Mouse (Mus musculus) hindbrain, embryonic 12.5 days (tissue): ENCODE data around the gene Zbtb2. TPM values are rescaled to one million over a fixed set of nuclear protein-coding genes. Genes with fewer than 3 reads are reported as not detected.
A peak's percentile ranks its signal among the peaks of the same experiment; 100 is the strongest.

Experiments used
- ATAC-seq: fragments of 200-750 bp; cut with Nextera tagmentation; 2 replicates; pipeline ENCODE4 v1.8.0; 2017; ENCODE audit warnings: moderate TSS enrichment; ENCODE audit not compliant: low FRiP score
- H3K27ac ChIP-seq: fragments of 300-500 bp; sonication (generic); 2 replicates; pipeline ENCODE4 v1.5.1; 2016; ENCODE audit warnings: mild to moderate bottlenecking
- H3K27me3 ChIP-seq: fragments of 300-500 bp; sonication (generic); 2 replicates; pipeline ENCODE4 v1.6.1; 2016; ENCODE audit warnings: mild to moderate bottlenecking
- H3K36me3 ChIP-seq: fragments of 300-500 bp; sonication (generic); 2 replicates; pipeline ENCODE4 v1.6.1; 2016; ENCODE audit warnings: mild to moderate bottlenecking
- H3K4me1 ChIP-seq: fragments of 300-500 bp; sonication (generic); 2 replicates; pipeline ENCODE4 v1.6.1; 2016
- H3K4me2 ChIP-seq: fragments of 300-500 bp; sonication (generic); replicated peaks from 2 replicates; pipeline ENCODE4 v1.6.1; 2016; ENCODE audit warnings: mild to moderate bottlenecking
- H3K4me3 ChIP-seq: fragments of 300-500 bp; sonication (generic); 2 replicates; pipeline ENCODE4 v1.5.1; 2016; ENCODE audit warnings: mild to moderate bottlenecking
- H3K9ac ChIP-seq: fragments of 300-500 bp; sonication (generic); 2 replicates; pipeline ENCODE4 v1.6.1; 2016; ENCODE audit warnings: mild to moderate bottlenecking, moderate library complexity
- H3K9me3 ChIP-seq: fragments of 300-500 bp; sonication (generic); replicated peaks from 2 replicates; pipeline ENCODE4 v1.6.1; 2016; ENCODE audit warnings: mild to moderate bottlenecking
- WGBS: fragments of 180-500 bp; shearing (Covaris S2); methylation state at CpG from one replicate; pipeline ENCODE4 v1.1.7; 2016; 5-methylcytosine and 5-hydroxymethylcytosine counted together
- polyA plus RNA-seq: library from polyadenylated mRNA; unstranded; fragments of >200 nt; fragmentation: Nextera tagmentation; extraction: Ambion mirVana; gene quantifications from 2 replicates; pipeline ENCODE4 v1.2.1, GENCODE M21; 2016

The Zbtb2 gene
- polyA plus RNA-seq, 1 experiment from 2014 or later: 18.1 TPM

- Histone ChIP-seq H3K9ac (no peak overlapping the region), H3K27me3 (no peaks in the 10 kb centered on the region), H3K4me3 (no peak overlapping the region), H3K27ac (no peak overlapping the region), H3K4me2 (no peak overlapping the region), H3K9me3 (no peaks in the 10 kb centered on the region), H3K36me3 (peaks cover 11% of the 10 kb centered on the region), H3K4me1 (peaks cover 2% of the 10 kb centered on the region; the same call in 1 of the 2 replicates)
- no peak for ATAC-seq
- WGBS: 92% methylated on average over 7 of the region's 7 CpGs
Observed at GRCm38 (mm10) chr10:4376931-4377330, 11.0 kb downstream of the Zbtb2 start.

DNA sequence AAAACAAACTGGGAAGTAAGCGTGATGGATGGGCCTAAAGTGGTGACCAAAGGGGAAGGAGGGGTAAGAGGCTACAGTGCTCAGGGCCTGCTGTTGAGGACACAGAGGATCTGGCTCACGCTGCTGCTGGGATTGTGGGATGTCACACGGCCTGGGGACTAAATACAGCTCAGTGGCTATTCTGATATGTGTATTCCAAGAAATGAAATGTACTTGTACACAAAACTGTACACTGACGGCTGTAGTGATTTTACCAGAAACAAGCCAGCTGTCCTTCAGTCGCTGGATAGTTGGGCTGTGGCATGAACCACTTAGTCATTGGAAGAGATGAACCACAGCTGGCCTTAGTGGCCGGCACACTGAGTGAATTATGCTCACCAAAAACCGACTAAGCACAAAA is 11.4 kb downstream of the Zbtb2 start:
- H3K9ac ChIP-seq: no peak overlapping the region
- no peak for ATAC-seq
- WGBS: 66% methylated on average over 7 of the region's 7 CpGs

GRCm38 (mm10) chr10:4375267-4375666 is 12.6 kb downstream of the Zbtb2 start:
- peaks cover 17% of the 10 kb centered on the region for H3K36me3 ChIP-seq
- H3K4me3 ChIP-seq: no peak overlapping the region
- H3K27ac ChIP-seq: no peak overlapping the region
- H3K4me2 ChIP-seq: no peak overlapping the region
- H3K9me3 ChIP-seq: no peaks in the 10 kb centered on the region
- H3K4me1 ChIP-seq: peaks cover 2% of the 10 kb centered on the region; the same call in 1 of the 2 replicates
- no peak overlapping the region for H3K9ac ChIP-seq
- H3K27me3 ChIP-seq: no peaks in the 10 kb centered on the region
- 37% methylated on average over 7 of the region's 7 CpGs for WGBS
- ATAC-seq: no peak

More for the DNA sequence above, 11.4 kb downstream of the Zbtb2 start:
- H3K4me1 ChIP-seq: peaks cover 2% of the 10 kb centered on the region; the same call in 1 of the 2 replicates
- no peak overlapping the region for H3K4me2 ChIP-seq
- H3K4me3 ChIP-seq: no peak overlapping the region
- H3K9me3 ChIP-seq: no peaks in the 10 kb centered on the region
- no peak overlapping the region for H3K27ac ChIP-seq
- H3K27me3 ChIP-seq: no peaks in the 10 kb centered on the region
- H3K36me3 ChIP-seq: peaks cover 13% of the 10 kb centered on the region

- Histone ChIP-seq H3K4me2 (no peak overlapping the region), H3K9ac (no peak overlapping the region), H3K36me3 (peaks cover 22% of the 10 kb centered on the region), H3K9me3 (no peaks in the 10 kb centered on the region), H3K27ac (no peak overlapping the region), H3K27me3 (no peaks in the 10 kb centered on the region), H3K4me1 (peaks cover 2% of the 10 kb centered on the region; the same call in 1 of the 2 replicates), H3K4me3 (no peak overlapping the region)
- 90% methylated on average over 4 of the region's 4 CpGs for WGBS
- no peak for ATAC-seq
Observed at GRCm38 (mm10) chr10:4374734-4375133, 13.2 kb downstream of the Zbtb2 start.

DNA sequence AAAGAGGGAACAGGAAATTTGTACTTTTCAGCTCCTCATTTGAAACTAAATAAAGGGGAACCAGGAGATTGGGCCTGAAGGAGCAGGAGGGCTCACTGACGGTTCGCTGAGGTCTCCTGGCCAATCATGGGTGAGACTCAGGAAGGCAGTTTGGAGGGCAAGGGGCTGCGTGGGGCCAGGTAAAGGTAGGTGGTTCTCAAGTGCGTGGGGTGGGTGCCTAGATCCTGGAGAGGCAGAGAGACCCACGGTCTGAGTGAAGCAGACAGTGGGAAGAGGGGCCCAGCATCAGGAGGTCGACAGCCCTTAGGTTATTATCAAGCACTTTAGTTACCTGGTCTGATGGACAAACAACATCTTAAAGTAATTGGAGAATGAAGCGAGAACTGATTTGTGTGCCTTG is 13.7 kb downstream of the Zbtb2 start:
- WGBS: 93% methylated on average over 7 of the region's 7 CpGs
- Histone ChIP-seq H3K4me1 (peaks cover 2% of the 10 kb centered on the region; the same call in 1 of the 2 replicates), H3K27ac (no peak overlapping the region), H3K27me3 (no peaks in the 10 kb centered on the region), H3K4me3 (no peak overlapping the region), H3K4me2 (no peak overlapping the region), H3K36me3 (peaks cover 27% of the 10 kb centered on the region), H3K9ac (no peak overlapping the region), H3K9me3 (no peaks in the 10 kb centered on the region)
- ATAC-seq: no peak

DNA sequence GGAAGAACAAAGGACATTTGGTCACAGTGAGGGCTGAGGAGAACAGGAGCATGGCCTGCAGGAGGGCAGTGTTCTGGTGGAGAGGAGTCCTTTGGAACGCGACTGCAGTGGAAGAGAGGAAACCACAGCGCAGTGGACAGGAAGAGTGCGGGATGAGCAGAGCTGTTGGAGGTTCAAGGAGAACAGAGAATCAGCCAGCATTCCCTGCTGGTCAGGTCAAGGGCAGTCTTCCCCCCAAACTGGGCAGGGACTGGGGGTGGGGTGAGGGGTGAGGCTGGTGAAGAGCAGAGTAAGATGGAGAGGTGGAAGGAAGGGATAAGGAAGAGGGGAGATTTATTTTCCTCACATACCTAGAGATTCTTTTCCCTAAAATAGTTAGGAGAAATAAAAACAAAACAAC is 14.3 kb downstream of the Zbtb2 start:
- no peak overlapping the region for H3K27ac ChIP-seq
- peaks cover 2% of the 10 kb centered on the region; the same call in 1 of the 2 replicates for H3K4me1 ChIP-seq
- no peak overlapping the region for H3K9ac ChIP-seq
- no peak for ATAC-seq
- H3K4me3 ChIP-seq: no peak overlapping the region
- H3K9me3 ChIP-seq: no peaks in the 10 kb centered on the region
- H3K27me3 ChIP-seq: no peaks in the 10 kb centered on the region
- H3K4me2 ChIP-seq: no peak overlapping the region
- WGBS: 77% methylated on average over 4 of the region's 4 CpGs
- peaks cover 34% of the 10 kb centered on the region for H3K36me3 ChIP-seq

DNA sequence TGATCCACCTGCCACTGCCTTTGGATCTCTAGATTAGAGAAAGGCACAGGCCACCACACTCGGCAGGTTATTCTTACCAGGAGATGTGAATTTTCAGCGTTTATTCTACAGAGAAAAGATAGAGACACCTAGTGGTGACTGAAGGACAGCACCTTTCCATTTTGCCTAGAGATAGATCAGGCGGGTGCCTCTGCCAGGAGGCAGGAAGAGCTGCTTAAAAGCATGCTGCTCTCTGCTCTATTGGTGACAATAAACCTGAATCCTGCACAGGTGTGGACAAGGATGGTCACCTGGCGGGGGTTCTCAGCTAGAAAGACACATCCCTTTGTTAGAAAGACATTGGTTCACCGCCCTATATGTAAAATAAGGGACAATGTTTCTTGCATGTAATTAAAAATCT is 15.9 kb downstream of the Zbtb2 start:
- 53% methylated on average over 5 of the region's 5 CpGs for WGBS
- Histone ChIP-seq H3K4me3 (no peak overlapping the region), H3K27ac (no peak overlapping the region), H3K36me3 (peaks cover 48% of the 10 kb centered on the region), H3K4me1 (peaks cover 2% of the 10 kb centered on the region; the same call in 1 of the 2 replicates), H3K9ac (no peak overlapping the region), H3K4me2 (no peak overlapping the region), H3K9me3 (no peaks in the 10 kb centered on the region), H3K27me3 (no peaks in the 10 kb centered on the region)
- ATAC-seq: peak; percentile 44; the same call in 1 of the 2 replicates

- Histone ChIP-seq H3K4me3 (no peak overlapping the region), H3K9ac (no peak overlapping the region), H3K4me1 (no peaks in the 10 kb centered on the region; the same call in 1 of the 2 replicates), H3K36me3 (peaks cover 54% of the 10 kb centered on the region), H3K27me3 (no peaks in the 10 kb centered on the region), H3K9me3 (no peaks in the 10 kb centered on the region), H3K4me2 (no peak overlapping the region), H3K27ac (no peak overlapping the region)
- ATAC-seq: no peak
- WGBS: 91% methylated on average over 11 of the region's 11 CpGs
Observed at GRCm38 (mm10) chr10:4370105-4370504, 17.8 kb downstream of the Zbtb2 start.

DNA sequence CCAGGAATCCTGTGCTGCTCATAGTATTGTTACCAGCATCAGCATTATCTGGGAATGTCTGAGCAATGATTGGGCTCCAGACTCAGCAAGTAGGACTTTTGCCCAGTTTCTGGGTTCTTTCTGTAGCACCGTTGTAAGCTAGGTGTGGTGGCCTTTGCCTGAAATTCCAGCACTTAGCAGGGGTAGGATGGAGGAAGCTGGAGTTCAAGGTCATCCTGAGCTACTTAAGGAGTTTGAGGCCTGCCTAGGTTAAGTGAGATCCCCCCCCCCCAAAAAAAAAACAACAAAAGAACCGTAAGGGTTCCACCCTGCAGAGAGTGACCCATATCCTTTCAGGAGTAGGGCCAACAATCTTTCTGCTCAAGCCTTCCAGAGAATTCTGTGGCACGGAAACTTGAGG is 23.3 kb downstream of the Zbtb2 start:
- no peaks in the 10 kb centered on the region for H3K4me1 ChIP-seq
- WGBS: 90% methylated on average over 3 of the region's 3 CpGs
- H3K36me3 ChIP-seq: peaks cover 35% of the 10 kb centered on the region
- no peaks in the 10 kb centered on the region for H3K27me3 ChIP-seq
- H3K27ac ChIP-seq: no peak overlapping the region
- no peak for ATAC-seq
- peaks cover 8% of the 10 kb centered on the region for H3K9me3 ChIP-seq
- no peak overlapping the region for H3K9ac ChIP-seq
- H3K4me2 ChIP-seq: no peak overlapping the region
- no peak overlapping the region for H3K4me3 ChIP-seq

GRCm38 (mm10) chr10:4357435-4357834 is 30.5 kb downstream of the Zbtb2 start:
- Histone ChIP-seq H3K4me2 (no peak overlapping the region), H3K9me3 (peaks cover under 1% of the 10 kb centered on the region), H3K9ac (no peak overlapping the region), H3K27ac (no peak overlapping the region), H3K4me3 (no peak overlapping the region), H3K4me1 (no peaks in the 10 kb centered on the region), H3K27me3 (no peaks in the 10 kb centered on the region), H3K36me3 (peaks cover 29% of the 10 kb centered on the region)
- WGBS: 92% methylated on average over 10 of the region's 10 CpGs
- no peak for ATAC-seq

GRCm38 (mm10) chr10:4356640-4357039 is 31.3 kb downstream of the Zbtb2 start:
- H3K4me1 ChIP-seq: no peaks in the 10 kb centered on the region
- H3K4me2 ChIP-seq: no peak overlapping the region
- H3K9ac ChIP-seq: no peak overlapping the region
- ATAC-seq: no peak
- H3K36me3 ChIP-seq: peaks cover 29% of the 10 kb centered on the region
- H3K27me3 ChIP-seq: no peaks in the 10 kb centered on the region
- no peak overlapping the region for H3K4me3 ChIP-seq
- H3K9me3 ChIP-seq: no peaks in the 10 kb centered on the region
- WGBS: 82% methylated on average over 5 of the region's 5 CpGs
- H3K27ac ChIP-seq: no peak overlapping the region

- Histone ChIP-seq H3K9me3 (no peaks in the 10 kb centered on the region), H3K9ac (no peak overlapping the region), H3K4me2 (no peak overlapping the region), H3K4me3 (no peak overlapping the region), H3K4me1 (no peaks in the 10 kb centered on the region), H3K27me3 (no peaks in the 10 kb centered on the region), H3K36me3 (peaks cover 29% of the 10 kb centered on the region), H3K27ac (no peak overlapping the region)
- no peak for ATAC-seq
- 84% methylated on average over 19 of the region's 19 CpGs for WGBS
Observed at GRCm38 (mm10) chr10:4355882-4356451, 31.9 kb downstream of the Zbtb2 start.
